Mouse (Mus musculus) heart, embryonic 14.5 days (tissue): ENCODE measurements around the gene Gm5127. TPM values are rescaled to one million over a fixed set of nuclear protein-coding genes. Genes with fewer than 3 reads are reported as not detected.

Experiments
- ATAC-seq: fragments of 200-750 bp; cut with Nextera tagmentation; 2 replicates; pipeline ENCODE4 v1.8.0; 2017; ENCODE audit warnings: low read depth, moderate TSS enrichment; ENCODE audit not compliant: insufficient number of reproducible peaks, insufficient read depth, low FRiP score
- H3K27ac ChIP-seq, 2 experiments: fragments of 200-500 bp in 1 of 2; fragments of 300-500 bp in 1 of 2; sonication (generic) in 1 of 2; replicated peaks in 1 of 2; 2 replicates each; pipeline ENCODE4 v1.5.1; 2012 to 2014; ENCODE audit warnings: low read depth in 2 of 2, low read length in 2 of 2, control low read depth in 1 of 2, mild to moderate bottlenecking in 1 of 2, mixed read lengths in 1 of 2; ENCODE audit not compliant: control insufficient read depth in 1 of 2, insufficient read depth in 1 of 2
- H3K27me3 ChIP-seq: fragments of 300-500 bp; sonication (generic); 2 replicates; pipeline ENCODE4 v1.6.1; 2014; ENCODE audit warnings: mild to moderate bottlenecking, low read length, control low read depth; ENCODE audit not compliant: control insufficient read depth, insufficient read depth
- H3K36me3 ChIP-seq: fragments of 300-500 bp; sonication (generic); 2 replicates; pipeline ENCODE4 v1.6.1; 2014; ENCODE audit warnings: mild to moderate bottlenecking, control low read depth, low read length, mixed read lengths; ENCODE audit not compliant: control insufficient read depth, insufficient read depth
- H3K4me1 ChIP-seq, 2 experiments: fragments of 200-500 bp in 1 of 2; fragments of 300-500 bp in 1 of 2; sonication (generic) in 1 of 2; 2 replicates each; pipeline ENCODE4 v1.6.1; 2012 to 2014; ENCODE audit warnings: low read length in 2 of 2, control low read depth in 1 of 2, mixed read lengths in 1 of 2; ENCODE audit not compliant: control insufficient read depth in 2 of 2, insufficient read depth in 2 of 2
- H3K4me2 ChIP-seq: fragments of 300-500 bp; sonication (generic); 2 replicates; pipeline ENCODE4 v1.6.1; 2014; ENCODE audit warnings: mild to moderate bottlenecking, low read length
- H3K4me3 ChIP-seq, 2 experiments: fragments of 200-500 bp in 1 of 2; fragments of 300-500 bp in 1 of 2; sonication (generic) in 1 of 2; 2 replicates each; pipeline ENCODE4 v1.5.1; 2012 to 2014; ENCODE audit warnings: low read length in 2 of 2, mild to moderate bottlenecking in 2 of 2, control low read depth in 1 of 2, low read depth in 1 of 2, moderate library complexity in 1 of 2; ENCODE audit not compliant: control insufficient read depth in 1 of 2, insufficient read depth in 1 of 2
- H3K9ac ChIP-seq: fragments of 300-500 bp; sonication (generic); 2 replicates; pipeline ENCODE4 v1.6.1; 2014; ENCODE audit warnings: mild to moderate bottlenecking, low read length
- H3K9me3 ChIP-seq: fragments of 300-500 bp; sonication (generic); 2 replicates; pipeline ENCODE4 v1.6.1; 2016; ENCODE audit warnings: low read length, control low read depth; ENCODE audit not compliant: control insufficient read depth
- WGBS: fragments of 180-500 bp; shearing (Covaris S2); extraction: QIAGEN DNeasy Blood & Tissue Kit; methylation state at CpG from one replicate; pipeline ENCODE4 v1.1.7; 2014; 5-methylcytosine and 5-hydroxymethylcytosine counted together
- polyA plus RNA-seq: library from polyadenylated mRNA; unstranded; fragments of >200 nt; fragmentation: Nextera tagmentation; extraction: Ambion mirVana; gene quantifications from 2 replicates; pipeline ENCODE4 v1.2.1, GENCODE M21; 2014

Gene Gm5127
- polyA plus RNA-seq = 0.16 TPM in 1 of 2 replicates, not detected in the other

DNA sequence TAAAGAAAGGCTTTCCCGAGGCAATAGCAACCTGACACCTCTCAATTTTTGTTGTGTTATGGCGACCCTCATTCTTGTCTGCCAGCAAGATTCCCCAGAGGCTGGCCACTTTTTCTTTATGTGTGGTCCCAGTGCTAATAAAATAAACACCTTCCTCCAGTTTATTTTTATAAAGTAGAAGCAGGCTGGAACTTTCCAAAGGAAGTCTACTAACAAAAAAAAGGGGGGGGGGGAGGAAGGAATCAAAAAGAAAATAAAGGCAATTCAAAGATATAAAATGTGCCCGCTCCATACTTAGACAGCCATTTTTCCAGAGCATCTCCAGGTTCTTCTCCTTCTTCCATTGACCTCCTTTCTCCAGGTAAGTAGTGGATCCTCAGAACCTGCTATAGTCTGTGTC is at the start of gene Gm5127:
Gene Gm5127 (plus strand): TSS at position 301 of the 400 bp plus-strand sequence.
- Histone ChIP-seq H3K9ac (no peak within 1 kb of the TSS), H3K4me3 (no peak within 1 kb of the TSS), H3K9me3 (no peaks in the 10 kb centered on the region), H3K27ac (no peak within 1 kb of the TSS), H3K36me3 (no peaks in the 10 kb centered on the region), H3K4me1 (no peaks in the 10 kb centered on the region), H3K4me2 (no peak within 1 kb of the TSS), H3K27me3 (no peaks in the 10 kb centered on the region)
- 56% methylated on average over 3 of the region's 3 CpGs for WGBS
- ATAC-seq = no peak

- 32% methylated on average over 3 of the region's 3 CpGs for WGBS
These were observed 46.6 kb upstream of the Gm5127 start for GRCm38 (mm10) chrX:106536359-106536758.

GRCm38 (mm10) chrX:106555457-106555856 is 27.5 kb upstream of the Gm5127 start:
- no peak overlapping the region for H3K4me3 ChIP-seq
- WGBS = 55% methylated on average over 2 of the region's 2 CpGs
- no peak overlapping the region for H3K4me2 ChIP-seq
- H3K27me3 ChIP-seq = no peaks in the 10 kb centered on the region
- no peaks in the 10 kb centered on the region for H3K9me3 ChIP-seq
- no peak overlapping the region for H3K9ac ChIP-seq
- no peaks in the 10 kb centered on the region for H3K36me3 ChIP-seq
- H3K27ac ChIP-seq = no peak overlapping the region
- no peaks in the 10 kb centered on the region for H3K4me1 ChIP-seq
- no peak for ATAC-seq

More at GRCm38 (mm10) chrX:106536359-106536758, 46.6 kb upstream of the Gm5127 start:
- Histone ChIP-seq H3K4me3 (no peak overlapping the region), H3K27ac (no peak overlapping the region), H3K4me2 (no peak overlapping the region), H3K9ac (no peak overlapping the region), H3K4me1 (no peaks in the 10 kb centered on the region), H3K27me3 (no peaks in the 10 kb centered on the region), H3K36me3 (no peaks in the 10 kb centered on the region), H3K9me3 (0 out of 2 replicates have a peak, but pooled peaks cover 2% of the 10 kb centered on the region)
- no peak for ATAC-seq

- H3K4me1 ChIP-seq = no peaks in the 10 kb centered on the region
- H3K4me2 ChIP-seq = no peak overlapping the region
- no peak overlapping the region for H3K4me3 ChIP-seq
- no peak for ATAC-seq
- H3K27me3 ChIP-seq = no peaks in the 10 kb centered on the region
- H3K27ac ChIP-seq = no peak overlapping the region
- 69% methylated on average over 3 of the region's 3 CpGs for WGBS
- no peak overlapping the region for H3K9ac ChIP-seq
- no peaks in the 10 kb centered on the region for H3K9me3 ChIP-seq
- H3K36me3 ChIP-seq = no peaks in the 10 kb centered on the region
These were observed 4.0 kb upstream of the Gm5127 start for GRCm38 (mm10) chrX:106578966-106579365.

DNA sequence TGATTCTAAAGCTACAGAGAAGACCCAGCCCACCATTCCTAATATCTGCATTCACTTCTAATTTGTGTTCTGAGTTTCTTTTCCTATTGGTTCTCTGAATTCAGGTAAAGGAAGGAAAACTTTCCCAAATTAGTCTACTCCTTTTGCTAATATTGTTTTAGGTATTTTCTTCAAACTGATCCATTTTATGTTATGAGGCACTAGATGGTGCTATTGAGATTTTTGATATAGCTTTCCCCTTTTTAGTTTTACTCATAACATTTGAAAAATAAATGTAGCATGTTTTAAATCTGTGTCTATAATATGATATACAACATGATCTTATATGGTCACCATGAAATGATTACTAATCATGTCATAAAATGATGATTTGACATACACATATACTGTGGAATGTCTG is 2.6 kb upstream of the Gm5127 start:
- ATAC-seq = no peak
- H3K9ac ChIP-seq = no peak overlapping the region
- no peaks in the 10 kb centered on the region for H3K4me1 ChIP-seq
- H3K27me3 ChIP-seq = no peaks in the 10 kb centered on the region
- H3K4me3 ChIP-seq = no peak overlapping the region
- no peaks in the 10 kb centered on the region for H3K9me3 ChIP-seq
- no peak overlapping the region for H3K4me2 ChIP-seq
- no peak overlapping the region for H3K27ac ChIP-seq
- no peaks in the 10 kb centered on the region for H3K36me3 ChIP-seq

GRCm38 (mm10) chrX:106582197-106582596 is 789 bp upstream of the Gm5127 start:
- Histone ChIP-seq H3K9ac (no peak overlapping the region), H3K27me3 (no peaks in the 10 kb centered on the region), H3K4me2 (no peak overlapping the region), H3K9me3 (no peaks in the 10 kb centered on the region), H3K4me3 (no peak overlapping the region), H3K27ac (no peak overlapping the region), H3K4me1 (no peaks in the 10 kb centered on the region), H3K36me3 (no peaks in the 10 kb centered on the region)
- ATAC-seq = no peak
- 47% methylated on average over 2 of the region's 2 CpGs for WGBS

GRCm38 (mm10) chrX:106593914-106594313 is 10.9 kb downstream of the Gm5127 start:
- H3K4me1 ChIP-seq = no peaks in the 10 kb centered on the region
- H3K36me3 ChIP-seq = no peaks in the 10 kb centered on the region
- no peak overlapping the region for H3K4me2 ChIP-seq
- no peaks in the 10 kb centered on the region for H3K9me3 ChIP-seq
- H3K27ac ChIP-seq = no peak overlapping the region
- H3K4me3 ChIP-seq = no peak overlapping the region
- no peaks in the 10 kb centered on the region for H3K27me3 ChIP-seq
- H3K9ac ChIP-seq = no peak overlapping the region
- no peak for ATAC-seq

DNA sequence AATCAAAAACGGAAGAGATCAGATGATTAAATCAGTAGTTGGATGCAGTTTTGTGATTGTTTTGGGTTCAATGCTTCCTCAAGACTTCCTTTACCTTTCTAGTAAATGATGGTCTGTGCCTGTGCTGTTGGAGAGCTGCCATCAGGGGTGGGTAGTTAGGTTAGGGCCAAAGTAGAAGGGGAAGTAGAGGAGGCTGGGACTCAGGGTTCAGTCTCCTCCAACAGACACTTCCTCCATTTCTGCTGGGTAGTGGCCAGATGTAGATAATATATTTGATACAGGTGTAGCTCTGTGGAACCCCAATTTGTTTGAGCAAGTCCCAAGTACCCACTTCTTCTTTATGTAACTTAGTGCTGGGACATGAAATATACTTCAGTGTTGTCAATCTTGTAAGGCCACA is 12.9 kb downstream of the Gm5127 start:
- Histone ChIP-seq H3K27me3 (no peaks in the 10 kb centered on the region), H3K27ac (no peak overlapping the region), H3K9ac (no peak overlapping the region), H3K4me3 (no peak overlapping the region), H3K36me3 (no peaks in the 10 kb centered on the region), H3K9me3 (no peaks in the 10 kb centered on the region), H3K4me2 (no peak overlapping the region), H3K4me1 (no peaks in the 10 kb centered on the region)
- ATAC-seq = no peak
- 68% methylated on average over 1 of the region's 1 CpGs for WGBS
